Mouse (Mus musculus) common myeloid progenitor, adult 5-6 weeks (primary cell): ENCODE data around the gene Ncbp3. TPM values are rescaled to one million over a fixed set of nuclear protein-coding genes. Genes with fewer than 3 reads are reported as not detected.

Experiments
- ATAC-seq: replicated peaks from 2 replicates; pipeline ENCODE4 v1.8.0; 2016; ENCODE audit warnings: low read depth, mild to moderate bottlenecking, moderate TSS enrichment, inconsistent platforms; ENCODE audit not compliant: poor library complexity, severe bottlenecking
- total RNA-seq: library from RNA; stranded (forward); fragments of 200-1000, 187-1606 nt; gene quantifications from 2 replicates; pipeline ENCODE4 v1.2.3, GENCODE M21; 2017

The Ncbp3 gene
- total RNA-seq, 1 experiment from 2014 or later, result 15.4 TPM

DNA sequence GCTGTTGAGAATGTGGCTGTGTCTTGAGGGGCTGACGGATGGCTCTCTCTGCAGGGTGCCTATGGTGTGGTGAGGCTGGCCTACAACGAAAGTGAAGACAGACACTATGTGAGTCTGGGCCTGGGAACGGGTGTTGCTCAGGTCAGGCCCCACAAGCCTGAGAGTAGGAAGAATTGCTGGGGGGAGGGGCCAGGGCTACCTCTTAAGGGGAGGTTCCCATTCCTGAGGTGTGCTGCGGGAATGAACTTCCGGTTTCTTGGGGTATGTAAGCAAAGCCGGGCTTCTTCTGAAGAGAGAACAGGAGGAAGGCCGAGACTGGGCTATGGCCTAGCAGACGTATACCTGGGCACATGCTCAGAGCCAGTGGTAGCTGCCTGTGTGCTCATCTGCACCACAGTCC, 20.6 kb upstream of the Ncbp3 start:
- ATAC-seq, result no peak

GRCm38 (mm10) chr11:73030821-73031498, 16.6 kb upstream of the Ncbp3 start:
- ATAC-seq, result peak; percentile 99

DNA sequence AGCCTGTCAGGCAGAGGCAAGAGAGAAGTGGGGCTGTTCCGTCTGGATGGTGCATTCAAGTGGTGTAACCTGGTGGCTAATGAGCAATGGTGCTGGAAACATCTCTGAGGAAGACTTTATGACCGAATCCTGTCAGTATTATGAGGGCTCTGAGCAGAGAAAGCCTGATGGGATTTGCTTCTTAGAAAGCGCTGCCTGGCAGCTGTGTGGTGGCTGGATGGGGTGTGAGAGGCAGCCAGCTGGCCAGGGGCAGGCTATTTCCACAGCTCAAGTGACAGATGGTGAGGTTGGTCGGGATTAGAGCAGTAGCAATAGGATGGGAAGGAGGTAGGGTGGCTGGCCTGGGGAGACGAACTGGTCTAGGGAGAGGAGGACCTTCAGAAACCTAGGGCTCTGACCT, 16.0 kb upstream of the Ncbp3 start:
- no peak for ATAC-seq

DNA sequence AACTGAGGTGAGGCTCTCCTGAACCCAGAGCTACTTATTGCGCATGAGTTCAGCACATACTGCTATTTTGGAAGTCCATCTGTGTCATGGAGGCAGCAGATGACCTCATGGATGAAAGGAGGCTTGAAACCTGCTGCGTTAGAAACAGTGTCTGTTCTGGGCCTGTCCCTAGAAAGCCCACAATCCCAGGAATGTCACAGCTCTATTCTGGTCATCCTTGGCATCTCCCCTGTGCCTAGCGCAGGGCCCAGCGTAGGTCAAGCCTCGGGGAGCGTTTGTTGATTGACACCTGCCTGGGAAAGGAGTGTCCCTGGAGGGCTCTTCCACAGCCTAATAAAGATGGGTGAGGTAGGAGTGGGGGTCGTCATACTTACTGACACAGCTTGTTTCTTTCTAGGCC, 11.5 kb upstream of the Ncbp3 start:
- no peak for ATAC-seq

GRCm38 (mm10) chr11:73036889-73037288, 10.7 kb upstream of the Ncbp3 start:
- no peak for ATAC-seq

- no peak for ATAC-seq
These were observed 9.9 kb upstream of the Ncbp3 start for GRCm38 (mm10) chr11:73037691-73038090.

DNA sequence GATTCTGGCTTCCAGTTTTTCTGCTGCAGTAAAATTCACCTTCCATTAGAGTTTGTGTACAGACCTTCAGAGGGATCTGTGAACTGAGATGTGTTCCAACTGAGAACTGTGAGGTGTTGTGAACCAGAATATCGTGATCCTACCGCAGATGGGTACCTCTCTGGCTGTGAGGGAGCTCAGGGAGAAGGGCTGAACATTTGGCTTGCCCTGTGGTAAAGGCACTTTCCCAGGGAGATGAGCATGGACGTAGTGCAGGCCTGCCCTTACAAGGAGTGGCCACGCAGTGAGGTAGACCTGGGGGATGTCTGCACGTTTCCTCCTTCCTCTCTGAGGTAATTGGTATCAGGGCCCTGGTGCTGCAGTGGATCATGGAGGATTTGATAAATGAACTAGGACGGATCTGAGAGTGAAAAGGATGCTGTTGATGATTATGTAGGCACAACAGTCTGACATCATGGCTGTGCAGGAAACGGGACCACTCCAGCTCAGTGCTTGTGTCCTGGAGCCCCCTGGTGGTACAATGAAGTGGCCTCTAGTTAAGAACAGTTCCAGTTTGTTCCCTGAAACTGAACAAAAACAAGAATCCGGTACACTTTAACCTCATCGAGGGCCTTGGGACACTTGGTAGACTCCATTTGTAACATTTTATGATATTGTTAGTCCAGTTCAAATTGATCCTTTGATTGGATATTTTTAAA, 8.3 kb upstream of the Ncbp3 start:
- ATAC-seq, result peak; percentile 95

DNA sequence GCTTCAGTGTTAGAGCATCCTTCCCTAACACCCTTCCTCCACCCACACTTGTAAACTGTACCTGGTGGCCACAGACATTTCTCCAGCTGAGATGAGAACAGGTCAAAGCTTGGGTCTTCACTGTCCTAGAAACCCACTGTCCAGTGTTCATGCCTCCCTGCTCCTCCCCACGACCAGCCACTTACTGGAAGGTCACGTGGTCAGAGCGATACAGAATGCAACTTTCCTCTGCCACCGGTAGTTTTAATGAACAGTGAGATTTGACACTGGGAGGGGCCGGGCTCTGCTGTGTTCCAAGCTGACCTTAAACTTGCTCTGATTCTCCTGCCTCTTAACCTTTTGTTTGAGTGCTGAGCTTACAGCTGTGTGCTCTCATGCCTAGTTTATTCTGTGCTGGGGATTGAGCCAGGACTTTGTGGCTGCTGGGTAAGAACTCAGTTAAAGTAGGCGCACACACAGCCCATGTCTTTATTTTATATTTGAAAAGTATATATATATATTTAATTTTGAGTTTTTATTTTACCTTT, 3.3 kb upstream of the Ncbp3 start:
- no peak for ATAC-seq

DNA sequence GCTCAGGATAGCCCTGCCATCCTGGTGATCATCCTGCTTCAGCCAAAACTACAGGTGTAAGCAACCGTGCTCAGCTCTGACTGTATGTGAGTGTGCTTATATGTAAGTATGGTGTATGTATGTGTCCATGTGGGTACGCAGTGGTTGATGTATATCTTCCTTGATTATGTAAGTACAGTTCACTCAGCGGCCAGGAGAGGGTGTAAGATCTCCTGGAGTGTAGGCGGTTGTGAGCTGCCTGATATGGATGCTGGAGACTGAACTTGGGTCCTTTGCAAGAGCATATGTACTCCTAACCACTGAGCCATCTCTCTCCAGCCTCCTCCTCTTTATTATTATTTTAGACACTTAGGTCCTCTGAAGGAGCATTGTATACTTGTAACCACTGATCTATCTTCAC, 2.8 kb upstream of the Ncbp3 start:
- 0 out of 2 replicates have a peak, but pooled peaks have one; percentile 14 for ATAC-seq

DNA sequence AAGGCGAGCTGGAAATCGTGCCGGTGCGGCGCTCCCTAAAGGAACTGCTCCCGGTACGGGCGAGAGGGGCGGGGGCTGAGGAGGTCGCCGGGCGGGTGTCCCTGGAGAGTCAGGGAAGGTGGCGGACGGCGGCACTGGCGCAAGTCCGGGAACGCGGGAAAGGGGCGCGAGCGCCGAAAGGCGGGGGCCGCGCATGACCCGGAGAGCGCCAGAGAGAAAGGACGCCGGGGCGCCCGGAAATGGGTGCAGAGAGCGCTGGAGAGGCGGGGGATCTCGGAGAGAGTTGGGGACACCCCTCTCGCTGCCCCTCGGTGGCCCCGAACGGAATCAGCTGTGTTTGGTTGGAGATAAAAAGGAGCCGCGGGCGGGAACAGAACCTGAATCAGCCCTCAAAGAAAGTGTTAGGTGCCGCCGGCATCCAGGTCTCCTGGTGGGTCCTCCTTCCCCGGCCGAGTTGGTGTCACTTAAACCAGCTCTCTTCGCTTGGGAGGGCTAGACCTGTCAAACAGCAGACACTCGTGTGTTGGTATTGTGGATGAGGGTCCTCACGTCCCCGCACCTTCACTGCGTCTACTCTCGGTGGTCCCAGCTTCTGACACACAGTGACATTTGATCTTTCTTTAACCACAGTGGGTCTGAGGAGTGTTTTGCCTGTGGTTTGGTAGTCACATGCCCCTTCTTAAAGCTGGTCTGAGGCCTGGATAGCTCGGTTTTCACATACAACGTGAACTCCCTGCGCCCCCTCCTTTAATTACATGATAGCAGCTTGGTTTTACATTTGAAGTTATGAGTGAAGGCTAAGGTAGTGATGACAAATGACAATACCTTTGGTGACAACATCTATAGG, 670 bp downstream of the Ncbp3 start:
- ATAC-seq, result peak; percentile 24

DNA sequence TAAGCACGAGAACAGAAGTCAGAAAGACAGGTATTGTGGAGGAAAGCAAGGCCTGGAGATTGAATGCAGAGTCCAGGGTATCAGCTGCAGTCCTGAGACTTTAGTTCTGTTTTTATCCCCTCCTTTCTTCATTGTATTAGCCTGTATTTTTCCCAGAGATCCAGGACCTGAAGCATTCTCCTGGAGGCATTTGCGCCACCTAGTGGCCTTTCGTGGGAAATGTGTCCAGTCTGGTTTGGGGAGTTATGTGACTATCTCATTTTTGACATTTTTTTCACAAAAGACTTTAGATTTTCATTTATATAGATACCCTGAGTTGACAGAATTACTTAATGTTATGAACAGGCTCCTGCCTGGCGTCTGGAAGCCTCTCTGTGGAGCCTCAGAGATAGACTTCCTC, 1.8 kb downstream of the Ncbp3 start:
- peak; percentile 32; the same call in 1 of the 2 replicates for ATAC-seq

GRCm38 (mm10) chr11:73052795-73053194, 5.2 kb downstream of the Ncbp3 start:
- no peak for ATAC-seq

- no peak for ATAC-seq
These were observed 10.1 kb downstream of the Ncbp3 start for GRCm38 (mm10) chr11:73057701-73058100.

GRCm38 (mm10) chr11:73059630-73060029, 12.0 kb downstream of the Ncbp3 start:
- no peak for ATAC-seq

- ATAC-seq, result no peak
These were observed 13.8 kb downstream of the Ncbp3 start for GRCm38 (mm10) chr11:73061413-73061812.

- peak; percentile 83 for ATAC-seq
These were observed 24.3 kb downstream of the Ncbp3 start for GRCm38 (mm10) chr11:73071839-73072238.

DNA sequence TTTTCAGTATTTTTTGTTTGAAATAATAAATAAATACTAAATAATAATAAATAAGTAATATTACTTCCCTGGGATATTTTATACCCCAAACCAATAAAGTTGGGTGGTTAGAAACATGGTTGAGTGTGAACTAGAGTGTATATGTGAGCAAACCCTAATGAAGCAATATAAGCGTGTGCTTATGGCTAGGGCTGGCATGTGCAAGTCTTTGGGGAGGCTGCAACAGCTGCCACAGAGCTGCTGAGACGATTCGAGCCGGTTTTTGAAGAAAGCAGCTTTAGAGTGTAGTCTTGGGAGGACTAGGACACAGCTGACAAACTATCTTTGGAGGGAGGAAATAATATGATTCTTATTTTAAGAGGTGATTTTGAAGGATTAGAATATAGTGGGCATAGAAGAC, 28.7 kb downstream of the Ncbp3 start:
- no peak for ATAC-seq

DNA sequence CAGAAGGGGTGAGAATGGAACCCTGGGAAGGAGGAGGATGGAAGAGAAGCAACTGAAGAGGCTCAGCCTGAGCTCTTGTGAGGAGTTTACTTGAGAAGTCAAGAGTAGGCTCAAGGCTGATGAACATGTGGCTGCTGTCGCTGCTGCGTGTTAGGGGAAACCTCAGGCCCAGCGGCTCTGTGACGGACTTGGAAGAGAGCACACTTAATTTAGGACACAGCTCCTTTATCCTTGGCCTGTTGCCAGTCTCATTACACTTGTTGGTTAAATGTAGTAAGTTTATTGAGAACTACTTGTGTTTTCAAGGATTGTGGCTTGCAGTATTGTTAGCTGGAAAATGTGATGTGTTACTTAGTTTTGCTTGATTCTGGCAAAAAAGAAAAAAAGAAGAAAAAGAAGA, 29.1 kb downstream of the Ncbp3 start:
- ATAC-seq, result no peak

- no peak for ATAC-seq
These were observed 29.7 kb downstream of the Ncbp3 start for GRCm38 (mm10) chr11:73077211-73077720.

DNA sequence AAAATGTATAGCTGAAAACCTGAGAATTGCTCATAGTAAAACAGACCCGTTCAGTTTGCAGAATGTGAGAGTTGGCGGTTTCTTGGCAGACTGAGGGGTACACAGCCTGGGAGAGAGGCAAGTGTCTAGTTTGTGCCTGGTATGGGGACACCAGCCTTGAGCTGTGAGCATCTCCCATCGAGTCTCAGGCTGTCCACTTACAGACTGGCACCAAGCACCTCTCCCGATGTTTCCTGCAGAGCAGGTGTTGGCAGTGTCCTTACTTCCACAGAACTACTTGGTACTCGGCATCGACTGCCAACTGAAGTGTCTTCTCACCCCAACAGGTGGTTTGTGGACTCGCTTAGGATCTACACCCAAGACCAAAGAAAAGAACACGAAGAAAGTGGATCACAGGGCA, 31.0 kb downstream of the Ncbp3 start:
- ATAC-seq, result no peak
